31 mouse cellular contexts compared by ENCODE assay signal in the genomic region with DNA sequence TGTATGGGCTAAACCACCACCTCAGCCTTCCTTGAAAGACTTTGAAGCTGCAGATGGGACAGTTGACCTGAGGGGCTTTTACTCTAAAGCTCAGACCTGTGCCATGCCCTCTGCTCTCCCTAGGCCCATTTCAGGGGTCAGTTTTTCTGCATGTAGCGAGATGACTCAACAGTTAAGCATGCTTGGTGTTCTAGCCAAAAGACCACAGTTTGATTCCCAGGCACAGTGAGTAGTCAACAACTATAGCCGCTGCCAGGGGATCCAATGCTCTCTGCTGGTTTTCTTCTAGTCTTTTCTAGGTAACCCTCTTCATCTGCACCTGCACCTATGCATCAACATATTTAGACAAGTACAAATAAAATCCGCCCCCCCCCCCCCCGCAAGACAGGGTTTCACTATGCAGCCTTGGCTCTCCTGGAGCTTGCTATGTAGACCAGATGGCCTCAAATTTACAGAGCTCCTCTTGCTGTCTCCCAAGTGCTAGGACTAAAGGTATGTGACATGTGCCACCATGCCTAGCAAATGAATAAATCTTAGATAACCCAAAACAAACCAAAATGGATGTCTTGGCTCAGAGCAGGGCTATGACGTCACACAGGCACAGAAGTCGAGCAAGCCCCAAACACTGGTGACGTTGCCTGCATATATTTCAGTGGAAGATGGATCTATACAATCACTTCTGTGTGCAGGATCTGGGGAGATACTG. TPM values are rescaled to one million over a fixed set of nuclear protein-coding genes. Genes with fewer than 3 reads are reported as not detected.
"Had no signal": no experiment of that assay in that cellular context is flagged by ENCODE, and none has a peak within 500 bp of the region (broad histone marks: within the 10 kb centered on the region; RNA-seq: fewer than 3 reads in every experiment).

No protein-coding gene starts in this region.

- ATAC-seq: hindbrain, embryonic 16.5 days; inflammation-experienced regulatory T-cells, adult 6 months; intestine, embryonic 15.5 days; intestine, postnatal 0 days; liver, embryonic 12.5 days had no signal

- H3K4me3 ChIP-seq: gastrocnemius, adult 2 months; heart, embryonic 13.5 days; heart, embryonic 15.5 days; hindbrain, embryonic 10.5 days; hindbrain, embryonic 12.5 days; intestine, embryonic 15.5 days; kidney, embryonic 15.5 days; limb, embryonic 13.5 days; limb, embryonic 15.5 days; liver, embryonic 12.5 days had no signal

- DNase-seq: gastrocnemius, adult 2 months; gastrocnemius, postnatal 10 days; gastrocnemius, postnatal 25 days; heart, adult 18-20 months; heart, postnatal 4 days; kidney, adult 2 months; kidney, adult 9 months; kidney, postnatal 14 days; kidney, postnatal 36 days; layer of hippocampus, adult 9-11 months; layer of hippocampus, postnatal 36 days; left cerebral cortex, postnatal 4 days had no signal

- H3K4me2 ChIP-seq: heart, embryonic 11.5 days; heart, embryonic 13.5 days; heart, embryonic 15.5 days; hindbrain, embryonic 12.5 days; hindbrain, embryonic 14.5 days; intestine, embryonic 15.5 days; kidney, embryonic 15.5 days; limb, embryonic 13.5 days; limb, embryonic 15.5 days; liver, embryonic 12.5 days had no signal

- H3K36me3 ChIP-seq: heart, embryonic 13.5 days; heart, embryonic 15.5 days; hindbrain, embryonic 10.5 days; hindbrain, embryonic 12.5 days; intestine, embryonic 15.5 days; kidney, embryonic 15.5 days; limb, embryonic 13.5 days; limb, embryonic 15.5 days; liver, embryonic 12.5 days had no signal

RNA-seq across cellular contexts. Expression of a gene that starts 30.5 kb away (rescaled TPM):
- polyA plus RNA-seq: heart, embryonic 13.5 days; heart, embryonic 15.5 days; heart, postnatal 0 days; inflammation-experienced regulatory T-cells, adult 6 months; intestine, embryonic 15.5 days; intestine, postnatal 0 days; large intestine, adult 2 months; liver, adult 2 months; liver, embryonic 12.5 days; liver, embryonic 14.5 days; liver, embryonic 16.5 days had no signal
